Mouse (Mus musculus) neural tube, embryonic 12.5 days (tissue): Measurements from ENCODE around the gene Gm973. TPM values are rescaled to one million over a fixed set of nuclear protein-coding genes. Genes with fewer than 3 reads are reported as not detected.

ENCODE experiments used
- ATAC-seq: fragments of 200-750 bp; cut with Nextera tagmentation; 2 replicates; pipeline ENCODE4 v1.8.0; 2017; ENCODE audit warnings: low read depth, mild to moderate bottlenecking, moderate TSS enrichment, moderate library complexity; ENCODE audit not compliant: low FRiP score
- H3K27ac ChIP-seq: fragments of 300-500 bp; sonication (generic); 2 replicates; pipeline ENCODE4 v1.5.1; 2016
- H3K27me3 ChIP-seq: fragments of 300-500 bp; sonication (generic); replicated peaks from 2 replicates; pipeline ENCODE4 v1.6.1; 2016; ENCODE audit warnings: mild to moderate bottlenecking
- H3K36me3 ChIP-seq: fragments of 300-500 bp; sonication (generic); 2 replicates; pipeline ENCODE4 v1.6.1; 2016; ENCODE audit warnings: mild to moderate bottlenecking
- H3K4me1 ChIP-seq: fragments of 300-500 bp; sonication (generic); 2 replicates; pipeline ENCODE4 v1.6.1; 2016
- H3K4me2 ChIP-seq: fragments of 300-500 bp; sonication (generic); replicated peaks from 2 replicates; pipeline ENCODE4 v1.6.1; 2016; ENCODE audit warnings: mild to moderate bottlenecking
- H3K4me3 ChIP-seq: fragments of 300-500 bp; sonication (generic); 2 replicates; pipeline ENCODE4 v1.5.1; 2016
- H3K9ac ChIP-seq: fragments of 300-500 bp; sonication (generic); 2 replicates; pipeline ENCODE4 v1.6.1; 2016; ENCODE audit warnings: mild to moderate bottlenecking
- H3K9me3 ChIP-seq: fragments of 300-500 bp; sonication (generic); 2 replicates; pipeline ENCODE4 v1.6.1; 2016; ENCODE audit warnings: mild to moderate bottlenecking
- WGBS: fragments of 180-500 bp; shearing (Covaris S2); methylation state at CpG from one replicate; pipeline ENCODE4 v1.1.7; 2016; 5-methylcytosine and 5-hydroxymethylcytosine counted together
- polyA plus RNA-seq: library from polyadenylated mRNA; unstranded; fragments of >200 nt; fragmentation: Nextera tagmentation; extraction: Ambion mirVana; gene quantifications from 2 replicates; pipeline ENCODE4 v1.2.1, GENCODE M21; 2016

Gene Gm973
- polyA plus RNA-seq, 1 experiment from 2014 or later: 5.0 TPM

DNA sequence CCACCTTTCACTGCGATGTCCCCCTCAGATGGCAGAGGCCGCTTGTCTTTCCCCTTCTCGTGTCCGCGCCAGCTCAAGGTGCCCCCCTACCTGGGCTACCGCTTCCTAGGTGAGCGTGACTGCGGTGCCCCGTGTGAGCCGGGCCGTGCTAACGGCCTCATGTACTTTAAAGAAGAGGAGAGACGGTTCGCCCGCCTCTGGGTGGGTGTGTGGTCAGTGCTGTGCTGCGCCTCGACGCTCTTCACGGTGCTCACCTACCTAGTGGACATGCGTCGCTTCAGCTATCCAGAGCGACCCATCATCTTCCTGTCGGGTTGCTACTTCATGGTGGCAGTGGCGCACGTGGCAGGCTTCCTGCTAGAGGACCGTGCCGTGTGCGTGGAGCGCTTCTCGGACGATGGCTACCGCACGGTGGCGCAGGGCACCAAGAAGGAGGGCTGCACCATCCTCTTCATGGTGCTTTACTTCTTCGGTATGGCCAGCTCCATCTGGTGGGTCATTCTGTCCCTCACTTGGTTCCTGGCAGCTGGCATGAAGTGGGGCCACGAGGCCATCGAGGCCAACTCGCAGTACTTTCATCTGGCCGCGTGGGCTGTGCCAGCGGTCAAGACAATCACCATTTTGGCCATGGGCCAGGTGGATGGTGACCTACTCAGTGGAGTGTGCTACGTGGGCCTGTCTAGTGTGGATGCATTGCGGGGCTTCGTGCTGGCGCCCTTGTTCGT is 32.4 kb upstream of the Gm973 start:
- 1% methylated on average over 46 of the region's 46 CpGs for WGBS
- peak; percentile 63 for ATAC-seq
- Histone ChIP-seq H3K27me3 (no peaks in the 10 kb centered on the region), H3K4me3 (peak overlapping the region; percentile 65), H3K4me2 (peak overlapping the region; percentile 98), H3K27ac (no peak overlapping the region), H3K4me1 (peaks cover 50% of the 10 kb centered on the region), H3K36me3 (no peaks in the 10 kb centered on the region), H3K9me3 (no peaks in the 10 kb centered on the region), H3K9ac (peak overlapping the region; percentile 87)

DNA sequence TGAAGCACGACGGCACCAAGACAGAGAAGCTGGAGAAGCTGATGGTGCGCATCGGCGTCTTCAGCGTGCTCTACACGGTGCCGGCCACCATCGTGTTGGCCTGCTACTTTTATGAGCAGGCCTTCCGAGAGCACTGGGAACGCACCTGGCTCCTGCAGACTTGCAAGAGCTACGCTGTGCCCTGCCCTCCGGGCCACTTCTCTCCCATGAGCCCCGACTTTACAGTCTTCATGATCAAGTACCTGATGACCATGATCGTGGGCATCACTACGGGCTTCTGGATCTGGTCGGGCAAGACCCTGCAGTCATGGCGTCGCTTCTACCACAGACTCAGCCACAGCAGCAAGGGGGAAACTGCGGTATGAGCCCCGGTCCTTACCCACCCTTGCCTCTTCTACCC is 31.8 kb upstream of the Gm973 start:
- WGBS: 5% methylated on average over 21 of the region's 21 CpGs
- H3K27ac ChIP-seq: no peak overlapping the region
- ATAC-seq: no peak
- H3K27me3 ChIP-seq: no peaks in the 10 kb centered on the region
- peaks cover 53% of the 10 kb centered on the region for H3K4me1 ChIP-seq
- H3K4me3 ChIP-seq: peak overlapping the region; percentile 65
- peak overlapping the region; percentile 87 for H3K9ac ChIP-seq
- no peaks in the 10 kb centered on the region for H3K36me3 ChIP-seq
- no peaks in the 10 kb centered on the region for H3K9me3 ChIP-seq
- peak overlapping the region; percentile 98 for H3K4me2 ChIP-seq

DNA sequence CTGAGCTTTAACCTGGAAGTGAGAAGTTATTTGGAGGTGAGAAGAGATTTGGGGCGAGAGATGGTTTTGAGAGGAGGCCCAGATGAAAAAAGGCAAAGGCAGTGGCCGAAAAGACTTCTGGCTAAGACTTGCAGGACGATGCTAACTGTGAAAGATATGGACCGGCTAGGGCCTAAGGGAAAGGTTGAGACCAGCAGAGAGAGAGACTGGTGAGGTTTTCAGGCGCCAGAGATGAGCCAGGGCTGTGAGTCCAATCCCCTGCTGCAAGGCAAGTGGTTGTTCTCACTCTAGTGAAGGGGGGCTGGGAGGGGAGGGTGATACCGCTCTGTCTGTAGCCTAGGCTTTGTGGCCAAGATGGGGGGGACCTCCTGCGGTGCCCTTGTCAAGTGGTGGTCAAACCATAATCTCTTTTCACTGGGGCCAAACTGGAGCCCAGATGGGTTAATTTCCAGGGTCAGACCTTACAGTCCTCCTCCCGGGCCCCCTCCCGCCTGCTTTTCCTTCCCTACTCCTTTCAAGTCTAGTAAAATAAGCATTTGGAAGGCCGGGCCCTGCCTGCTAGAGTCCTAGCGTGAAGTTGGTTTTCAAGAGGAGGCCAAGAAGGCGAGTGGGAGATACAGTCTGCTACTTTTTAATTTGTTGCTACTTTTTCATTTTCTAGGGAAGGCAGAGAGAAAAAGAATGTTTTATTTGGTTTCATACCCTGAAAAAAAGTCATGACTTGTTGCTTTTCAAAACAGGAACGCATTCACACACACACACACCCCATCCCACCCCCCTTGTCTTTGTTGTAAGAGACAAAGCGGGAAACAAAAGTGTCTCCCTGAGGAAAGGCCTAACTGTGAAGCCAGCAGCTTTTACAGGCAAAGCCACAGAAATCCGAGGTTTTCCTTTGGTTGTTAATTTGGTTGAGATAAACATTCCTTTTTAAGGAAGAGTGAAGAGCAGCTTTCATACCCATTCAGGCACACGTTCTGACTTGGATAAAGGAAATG is 31.0 kb upstream of the Gm973 start:
- Histone ChIP-seq H3K27me3 (no peaks in the 10 kb centered on the region), H3K4me1 (peaks cover 53% of the 10 kb centered on the region), H3K9me3 (no peaks in the 10 kb centered on the region), H3K4me3 (peak overlapping the region; percentile 65), H3K27ac (peak overlapping the region; percentile 59), H3K4me2 (peak overlapping the region; percentile 98), H3K36me3 (no peaks in the 10 kb centered on the region), H3K9ac (peak overlapping the region; percentile 87)
- ATAC-seq: no peak
- WGBS: 3% methylated on average over 16 of the region's 16 CpGs

DNA sequence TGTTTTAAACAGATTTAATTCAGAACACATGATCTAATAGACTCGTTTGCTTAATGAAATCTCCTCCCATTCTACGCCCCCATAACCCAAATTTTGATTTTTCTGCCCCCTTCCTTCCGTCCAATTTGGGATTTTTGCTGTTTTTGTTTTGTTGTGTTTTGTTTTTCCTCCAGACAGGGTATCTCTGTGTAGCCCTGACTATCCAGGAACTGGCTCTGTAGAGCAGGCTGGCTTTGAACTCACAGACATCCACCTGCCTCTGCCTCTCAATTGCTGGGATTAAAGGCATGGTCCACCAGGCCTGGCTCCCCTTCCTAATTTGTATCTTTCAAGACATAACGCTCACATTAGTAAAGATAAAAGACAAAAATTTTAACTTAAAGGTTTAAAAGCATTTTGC is 30.3 kb upstream of the Gm973 start:
- Histone ChIP-seq H3K4me3 (peak overlapping the region; percentile 65), H3K27ac (no peak overlapping the region), H3K4me1 (peaks cover 47% of the 10 kb centered on the region), H3K4me2 (peak overlapping the region; percentile 98), H3K36me3 (0 out of 2 replicates have a peak, but pooled peaks cover 3% of the 10 kb centered on the region), H3K27me3 (no peaks in the 10 kb centered on the region), H3K9me3 (no peaks in the 10 kb centered on the region), H3K9ac (peak overlapping the region; percentile 33; the same call in 1 of the 2 replicates)
- no peak for ATAC-seq
- WGBS: 30% methylated on average over 4 of the region's 4 CpGs

DNA sequence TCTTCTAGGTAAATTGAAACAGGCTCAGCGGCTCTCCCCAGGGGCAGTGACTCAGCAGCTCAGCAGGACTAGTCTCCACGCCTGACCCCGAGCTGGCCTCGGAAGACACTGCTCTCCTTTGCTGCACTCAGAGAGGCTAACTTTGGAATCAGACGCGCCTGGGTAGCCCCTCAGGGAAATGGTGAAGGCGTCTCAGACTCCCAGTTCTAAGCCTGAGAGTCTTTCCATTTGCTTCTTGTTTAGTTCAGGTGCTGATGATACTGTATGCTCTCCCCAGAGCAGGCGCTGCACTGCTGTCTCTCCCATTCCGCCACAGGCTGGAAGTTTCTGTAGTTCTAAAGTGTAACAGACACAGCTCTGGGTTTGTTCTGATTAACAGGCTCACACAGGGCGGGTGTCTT is 28.4 kb upstream of the Gm973 start:
- peak overlapping the region; percentile 98 for H3K4me2 ChIP-seq
- H3K4me1 ChIP-seq: peaks cover 41% of the 10 kb centered on the region
- ATAC-seq: no peak
- H3K4me3 ChIP-seq: peak overlapping the region; percentile 21
- H3K27me3 ChIP-seq: no peaks in the 10 kb centered on the region
- H3K27ac ChIP-seq: no peak overlapping the region
- peak overlapping the region; percentile 39; the same call in 1 of the 2 replicates for H3K9ac ChIP-seq
- no peaks in the 10 kb centered on the region for H3K9me3 ChIP-seq
- 3% methylated on average over 10 of the region's 10 CpGs for WGBS
- H3K36me3 ChIP-seq: 0 out of 2 replicates have a peak, but pooled peaks cover 5% of the 10 kb centered on the region

DNA sequence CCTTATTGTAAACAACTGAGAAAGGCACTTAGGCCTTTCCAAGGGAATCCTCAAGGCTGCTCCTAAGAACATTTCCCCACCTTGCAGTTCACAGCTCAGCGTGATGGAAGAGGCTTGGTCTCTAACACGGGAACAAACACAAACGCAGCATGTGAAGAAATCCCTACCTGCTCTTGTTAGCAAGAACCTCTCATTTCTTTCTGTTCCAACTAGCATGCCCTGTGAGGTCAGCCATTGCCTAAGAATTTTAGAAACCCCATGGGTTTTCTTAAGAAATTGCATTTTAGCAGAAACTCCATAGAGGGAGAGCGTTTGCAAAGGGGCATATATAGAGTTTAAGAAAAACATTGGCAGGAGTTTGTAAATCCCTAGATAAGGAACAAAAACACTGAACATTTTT is 27.6 kb upstream of the Gm973 start:
- Histone ChIP-seq H3K27ac (no peak overlapping the region), H3K4me2 (no peak overlapping the region), H3K9me3 (no peaks in the 10 kb centered on the region), H3K4me1 (peaks cover 38% of the 10 kb centered on the region), H3K9ac (no peak overlapping the region), H3K27me3 (no peaks in the 10 kb centered on the region), H3K36me3 (0 out of 2 replicates have a peak, but pooled peaks cover 5% of the 10 kb centered on the region), H3K4me3 (no peak overlapping the region)
- no peak for ATAC-seq
- 51% methylated on average over 4 of the region's 4 CpGs for WGBS

DNA sequence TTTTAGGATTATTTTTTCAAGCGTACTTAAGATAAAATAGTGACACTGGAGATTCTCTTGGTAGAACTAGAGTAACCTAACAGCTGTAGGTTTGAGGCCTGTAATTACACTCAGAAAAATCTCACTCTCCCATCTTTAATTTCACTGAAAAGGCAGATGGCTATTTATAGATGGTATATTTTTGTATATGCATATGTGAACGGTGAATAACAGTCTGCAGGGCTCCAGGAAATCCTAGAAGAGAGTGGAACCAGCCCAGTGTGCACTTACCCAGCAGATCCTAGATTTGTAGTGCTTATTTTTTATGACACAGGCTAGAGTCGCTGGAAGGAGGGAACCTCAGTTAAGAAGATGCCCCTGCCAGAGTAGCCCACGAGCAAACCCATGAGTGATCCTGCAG is 27.1 kb upstream of the Gm973 start:
- Histone ChIP-seq H3K4me3 (no peak overlapping the region), H3K9me3 (no peaks in the 10 kb centered on the region), H3K36me3 (0 out of 2 replicates have a peak, but pooled peaks cover 5% of the 10 kb centered on the region), H3K4me1 (peaks cover 34% of the 10 kb centered on the region), H3K27ac (no peak overlapping the region), H3K27me3 (no peaks in the 10 kb centered on the region), H3K4me2 (no peak overlapping the region), H3K9ac (no peak overlapping the region)
- no peak for ATAC-seq
- WGBS: 63% methylated on average over 4 of the region's 4 CpGs

DNA sequence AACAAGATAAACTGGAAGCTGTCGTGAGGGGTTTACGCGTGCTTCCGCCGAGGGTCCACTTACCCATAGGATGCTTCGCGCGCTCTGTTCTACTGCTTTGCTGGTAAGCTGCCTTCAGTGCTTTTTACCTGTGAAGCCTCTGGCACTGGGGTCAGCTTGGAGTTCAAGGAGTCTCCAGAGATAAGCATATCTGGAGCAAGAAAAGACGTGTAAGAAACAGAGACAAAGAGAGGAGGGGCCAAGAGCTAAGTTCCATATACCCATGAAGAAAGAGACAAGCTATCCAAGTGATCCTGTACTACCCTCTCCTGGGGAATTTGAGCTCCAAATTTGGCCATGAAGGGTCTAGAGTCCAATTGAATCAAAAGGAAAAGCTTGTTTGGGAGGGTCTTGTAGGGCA is 24.5 kb upstream of the Gm973 start:
- H3K4me1 ChIP-seq: peaks cover 17% of the 10 kb centered on the region
- H3K4me3 ChIP-seq: no peak overlapping the region
- WGBS: 90% methylated on average over 9 of the region's 9 CpGs
- no peaks in the 10 kb centered on the region for H3K27me3 ChIP-seq
- H3K36me3 ChIP-seq: 0 out of 2 replicates have a peak, but pooled peaks cover 5% of the 10 kb centered on the region
- no peak overlapping the region for H3K27ac ChIP-seq
- no peaks in the 10 kb centered on the region for H3K9me3 ChIP-seq
- H3K4me2 ChIP-seq: no peak overlapping the region
- ATAC-seq: no peak
- H3K9ac ChIP-seq: no peak overlapping the region

DNA sequence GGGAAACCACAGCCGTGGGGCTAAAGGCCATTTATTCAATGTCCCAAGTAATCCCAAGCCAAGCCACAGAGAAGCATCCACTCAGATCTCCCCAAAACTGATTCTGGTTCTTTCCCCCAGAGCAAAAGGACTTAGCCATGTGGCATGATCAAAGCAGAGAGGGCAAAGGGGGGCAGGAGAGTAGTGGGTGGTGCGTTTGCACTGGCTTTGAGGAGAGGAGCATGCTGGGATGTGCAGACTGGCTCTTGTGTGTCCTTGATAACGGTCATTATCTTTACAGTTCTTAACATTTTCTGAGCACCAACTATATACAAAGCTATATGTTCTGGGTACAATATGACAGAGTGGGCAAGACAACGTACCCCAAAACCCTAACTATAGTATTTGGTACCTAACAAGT is 23.6 kb upstream of the Gm973 start:
- peaks cover 11% of the 10 kb centered on the region for H3K4me1 ChIP-seq
- 0 out of 2 replicates have a peak, but pooled peaks cover 5% of the 10 kb centered on the region for H3K36me3 ChIP-seq
- H3K9me3 ChIP-seq: no peaks in the 10 kb centered on the region
- no peak for ATAC-seq
- H3K4me2 ChIP-seq: no peak overlapping the region
- 80% methylated on average over 4 of the region's 4 CpGs for WGBS
- H3K27me3 ChIP-seq: no peaks in the 10 kb centered on the region
- H3K27ac ChIP-seq: no peak overlapping the region
- H3K4me3 ChIP-seq: no peak overlapping the region
- no peak overlapping the region for H3K9ac ChIP-seq

DNA sequence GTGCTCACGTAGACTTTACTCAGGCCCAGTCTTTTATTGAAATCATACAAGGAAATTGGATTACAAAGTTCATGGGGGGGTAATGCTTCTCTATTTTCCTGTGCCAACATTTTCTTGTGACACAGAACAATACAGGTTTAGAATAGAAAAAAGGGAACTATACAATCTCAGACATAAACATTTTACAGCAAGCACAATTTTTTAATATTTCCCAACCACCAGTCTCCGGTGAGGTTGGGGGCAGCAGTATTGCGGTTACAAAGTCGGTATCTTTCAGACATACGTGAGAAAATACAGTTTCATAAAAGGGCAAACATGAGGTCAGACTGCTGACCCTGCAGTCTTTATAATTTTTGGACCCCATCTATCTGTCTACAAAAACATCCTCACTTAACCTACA is 20.1 kb upstream of the Gm973 start:
- ATAC-seq: no peak
- Histone ChIP-seq H3K27ac (no peak overlapping the region), H3K27me3 (no peaks in the 10 kb centered on the region), H3K36me3 (0 out of 2 replicates have a peak, but pooled peaks cover under 1% of the 10 kb centered on the region), H3K4me3 (no peak overlapping the region), H3K4me1 (no peaks in the 10 kb centered on the region), H3K9ac (no peak overlapping the region), H3K9me3 (no peaks in the 10 kb centered on the region), H3K4me2 (no peak overlapping the region)
- WGBS: 95% methylated on average over 5 of the region's 5 CpGs

DNA sequence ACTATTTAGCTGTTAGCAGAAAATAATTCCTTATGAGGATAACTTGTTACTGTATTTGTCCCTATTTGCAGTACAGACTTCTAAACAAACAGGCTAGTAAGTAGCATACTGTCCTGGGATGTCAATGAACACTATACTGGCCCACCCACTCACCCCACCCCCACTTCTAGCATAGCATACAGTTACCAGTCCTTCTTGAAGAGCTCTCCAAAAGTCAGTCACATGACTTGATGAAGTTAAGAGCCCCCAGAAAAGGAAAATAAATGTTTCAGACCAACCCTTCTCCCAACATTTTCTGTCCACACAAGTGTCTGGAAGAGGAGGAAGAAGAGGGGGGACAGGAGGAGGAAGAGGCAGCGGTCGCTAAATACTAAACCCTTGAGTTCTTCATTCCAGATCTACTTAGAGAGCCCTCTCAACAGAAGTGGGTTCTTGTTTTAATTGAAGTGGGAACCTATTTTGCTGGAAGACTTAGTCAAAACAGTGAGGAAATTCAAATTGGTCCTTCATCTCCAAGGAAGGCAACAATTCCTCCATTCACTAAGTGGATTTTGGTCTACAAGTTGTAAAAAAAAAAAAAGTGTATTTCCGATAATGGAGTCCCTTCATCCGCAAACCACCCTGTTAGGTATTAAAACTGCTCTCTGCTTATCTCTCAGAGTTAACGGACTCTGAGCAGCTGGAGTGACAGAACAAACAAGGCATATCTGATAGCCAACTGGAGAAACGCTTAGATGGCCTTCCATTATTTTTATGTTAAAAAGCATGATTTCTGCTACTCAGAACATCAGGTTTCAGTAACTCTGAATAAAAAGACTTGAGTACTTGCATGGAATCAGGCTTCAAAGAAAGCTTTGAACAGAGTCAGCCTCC is 18.1 kb upstream of the Gm973 start:
- Histone ChIP-seq H3K9me3 (no peaks in the 10 kb centered on the region), H3K4me3 (no peak overlapping the region), H3K4me2 (no peak overlapping the region), H3K36me3 (no peaks in the 10 kb centered on the region), H3K27me3 (no peaks in the 10 kb centered on the region), H3K27ac (no peak overlapping the region), H3K9ac (no peak overlapping the region), H3K4me1 (no peaks in the 10 kb centered on the region)
- 84% methylated on average over 6 of the region's 6 CpGs for WGBS
- ATAC-seq: no peak
